Mouse (Mus musculus) left cerebral cortex, adult 6 months (tissue): ENCODE measurements around the gene Clec18a. TPM values are rescaled to one million over a fixed set of nuclear protein-coding genes. Genes with fewer than 3 reads are reported as not detected.

ENCODE experiments used
- long read RNA-seq, 2 experiments: library from polyadenylated mRNA; unstranded; transcript quantifications; one replicate each; pipeline ENCODE4 v2.0.0; 2019 to 2020
- polyA plus RNA-seq: library from polyadenylated mRNA; unstranded; fragments of <200 nt; fragmentation: Nextera tagmentation; gene quantifications from 2 replicates; pipeline ENCODE4 v1.2.3, GENCODE M21; 2021

Gene Clec18a
- polyA plus RNA-seq, result 4.9 and 5.3 TPM in 2 replicates
- long read RNA-seq, experiment 1, partial matches to known transcripts, result 4 of 18 reads
- long read RNA-seq, experiment 1, other reads (novel, unspliced or antisense), result 10 of 18 reads
- long read RNA-seq, experiment 2, partial matches to known transcripts, result 6 of 14 reads
- long read RNA-seq, experiment 2, other reads (novel, unspliced or antisense), result 7 of 14 reads

GRCm38 (mm10) chr8:111092326-111092725, at the start of gene Clec18a:
Gene Clec18a (minus strand): TSS chr8:111092426.

GRCm38 (mm10) chr8:111093865-111094718, 1.9 kb upstream of the Clec18a start, which contains the start of gene Pdpr:
Gene Pdpr (plus strand): TSS chr8:111094630.

GRCm38 (mm10) chr8:111056158-111056663, 36.0 kb downstream of the Clec18a start, which contains the start of gene Exosc6:
Gene Exosc6 (plus strand): TSS chr8:111056339.

GRCm38 (mm10) chr8:111032916-111033315, 59.3 kb downstream of the Clec18a start, which contains the start of gene Aars:
Gene Aars (plus strand): TSS chr8:111033144.

GRCm38 (mm10) chr8:111031572-111031971, 60.7 kb downstream of the Clec18a start, which contains the start of gene Ddx19b:
Gene Ddx19b (minus strand): TSS chr8:111031751.

Other genes starting within 250 kb of the Clec18a start
- gene Cog4, start 245.8 kb downstream of the Clec18a start, polyA plus RNA-seq, result 21.5 and 30.2 TPM in 2 replicates
- gene Sf3b3, start 245.6 kb downstream of the Clec18a start, polyA plus RNA-seq, result 18.3 and 19.2 TPM in 2 replicates
- gene Fuk, start 189.9 kb downstream of the Clec18a start, polyA plus RNA-seq, result 3.6 and 4.3 TPM in 2 replicates
- gene St3gal2, start 172.5 kb downstream of the Clec18a start, polyA plus RNA-seq, result 12.4 and 16.9 TPM in 2 replicates
- 6.5 and 9.9 TPM in 2 replicates for gene Ddx19a, start 94.6 kb downstream of the Clec18a start, polyA plus RNA-seq
- gene Ddx19b, start 60.7 kb downstream of the Clec18a start, polyA plus RNA-seq, result 4.1 and 5.3 TPM in 2 replicates
- 44.8 and 49.3 TPM in 2 replicates for gene Aars, start 59.3 kb downstream of the Clec18a start, polyA plus RNA-seq
- gene Exosc6, start 36.1 kb downstream of the Clec18a start, polyA plus RNA-seq, result 10.7 TPM in 1 of 2 replicates, not detected in the other
- 4.8 and 5.8 TPM in 2 replicates for gene Pdpr, start 2.2 kb upstream of the Clec18a start, polyA plus RNA-seq
- gene Glg1, start 166.8 kb upstream of the Clec18a start, polyA plus RNA-seq, result 37.7 and 70.0 TPM in 2 replicates
- 4.6 and 5.7 TPM in 2 replicates for gene Rfwd3, start 207.8 kb upstream of the Clec18a start, polyA plus RNA-seq
- 0.06 and 0.25 TPM in 2 replicates for gene Mlkl, start 245.8 kb upstream of the Clec18a start, polyA plus RNA-seq